Mouse (Mus musculus): ENCODE results near the gene Rad51d.

The Rad51d gene

GRCm38 (mm10) chr11:82891936-82892335 lies 1.5 kb upstream of the Rad51d start, which contains the start of gene Fndc8:
Fndc8 (plus strand) TSS chr11:82892124.
- DNase-seq (ENCODE audit: low spot score in 2 of 2): no peak

- peak in 1 of 2 experiments; percentile 26 for DNase-seq (ENCODE audit: low spot score in 2 of 2)
These were observed 681 bp downstream of the Rad51d start for GRCm38 (mm10) chr11:82889524-82890341.

GRCm38 (mm10) chr11:82888491-82888946 lies 1.9 kb downstream of the Rad51d start:
- DNase-seq (ENCODE audit: low spot score in 2 of 2): peak in 1 of 2 experiments; percentile 6

GRCm38 (mm10) chr11:82886559-82886958 lies 3.9 kb downstream of the Rad51d start:
- no peak for DNase-seq (ENCODE audit: low spot score in 2 of 2)

- DNase-seq (ENCODE audit: low spot score in 2 of 2): no peak
These were observed 7.2 kb downstream of the Rad51d start for GRCm38 (mm10) chr11:82883180-82883579.

DNA sequence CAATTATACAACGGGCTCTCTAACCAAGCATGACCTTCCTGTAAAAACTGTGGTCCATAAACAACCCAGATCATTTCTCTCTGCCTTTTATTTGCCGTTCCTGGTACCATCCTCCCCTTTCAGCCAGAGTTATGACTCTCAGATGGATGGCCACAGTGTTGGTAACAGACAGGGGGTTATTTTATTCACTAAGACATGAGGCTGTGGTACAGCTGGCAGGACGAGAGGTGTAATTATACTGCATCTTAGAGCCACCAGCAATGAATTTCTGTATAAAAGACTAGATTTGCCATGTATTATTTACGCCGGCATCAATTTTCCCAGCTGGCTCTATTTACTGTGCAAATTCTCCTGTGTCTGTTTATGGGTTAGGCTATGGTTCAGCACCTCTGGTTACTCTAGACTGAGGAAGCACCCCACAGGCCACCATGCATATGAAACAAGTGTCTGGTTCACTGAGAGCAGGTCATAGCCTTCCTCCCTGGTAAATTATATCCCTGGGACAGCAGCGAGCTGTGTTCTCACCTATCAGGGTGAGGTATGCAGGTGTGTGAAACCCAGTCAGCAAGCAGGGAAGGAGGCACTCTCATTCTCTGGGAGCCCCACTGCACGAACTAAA lies 12.6 kb downstream of the Rad51d start:
- DNase-seq (ENCODE audit: low spot score in 2 of 2): no peak

GRCm38 (mm10) chr11:82875631-82876030 lies 14.8 kb downstream of the Rad51d start:
- no peak for DNase-seq (ENCODE audit: low spot score in 2 of 2)

GRCm38 (mm10) chr11:82874924-82875323 lies 15.5 kb downstream of the Rad51d start:
- no peak for DNase-seq (ENCODE audit: low spot score in 2 of 2)

DNA sequence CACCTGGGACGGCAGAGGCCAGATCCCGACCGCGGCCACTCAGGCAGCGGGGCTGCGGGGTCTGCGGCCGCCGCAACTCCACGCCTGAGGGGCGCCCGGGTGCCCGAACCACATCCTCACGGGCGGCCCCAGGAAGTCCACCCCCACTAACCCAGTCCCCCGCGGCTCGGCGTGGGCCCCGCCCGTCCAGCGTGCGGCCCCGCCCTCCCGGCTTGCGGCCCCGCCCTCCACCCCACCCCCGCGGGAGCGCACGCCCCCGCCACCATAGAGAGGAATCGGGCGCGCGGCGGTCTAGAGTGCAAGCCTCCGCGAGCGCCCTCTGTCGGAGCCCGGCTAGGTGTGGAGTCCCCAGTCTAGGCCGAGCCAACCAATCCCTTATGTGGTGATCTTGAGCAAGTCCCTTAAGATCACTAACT lies 19.4 kb downstream of the Rad51d start, which contains the start of gene Rffl:
Gene Rffl (minus strand): TSS at position 180 of the 416 bp plus-strand sequence.
- peak; percentile 88 to 91 for DNase-seq (ENCODE audit: low spot score in 2 of 2)

GRCm38 (mm10) chr11:82870173-82871030 lies 20.0 kb downstream of the Rad51d start:
- DNase-seq (ENCODE audit: low spot score in 2 of 2): peak; percentile 12 to 75

GRCm38 (mm10) chr11:82869506-82870172 lies 20.8 kb downstream of the Rad51d start:
- DNase-seq (ENCODE audit: low spot score in 2 of 2): no peak

- DNase-seq (ENCODE audit: low spot score in 2 of 2): no peak
These were observed 22.5 kb downstream of the Rad51d start for GRCm38 (mm10) chr11:82867956-82868355.

DNA sequence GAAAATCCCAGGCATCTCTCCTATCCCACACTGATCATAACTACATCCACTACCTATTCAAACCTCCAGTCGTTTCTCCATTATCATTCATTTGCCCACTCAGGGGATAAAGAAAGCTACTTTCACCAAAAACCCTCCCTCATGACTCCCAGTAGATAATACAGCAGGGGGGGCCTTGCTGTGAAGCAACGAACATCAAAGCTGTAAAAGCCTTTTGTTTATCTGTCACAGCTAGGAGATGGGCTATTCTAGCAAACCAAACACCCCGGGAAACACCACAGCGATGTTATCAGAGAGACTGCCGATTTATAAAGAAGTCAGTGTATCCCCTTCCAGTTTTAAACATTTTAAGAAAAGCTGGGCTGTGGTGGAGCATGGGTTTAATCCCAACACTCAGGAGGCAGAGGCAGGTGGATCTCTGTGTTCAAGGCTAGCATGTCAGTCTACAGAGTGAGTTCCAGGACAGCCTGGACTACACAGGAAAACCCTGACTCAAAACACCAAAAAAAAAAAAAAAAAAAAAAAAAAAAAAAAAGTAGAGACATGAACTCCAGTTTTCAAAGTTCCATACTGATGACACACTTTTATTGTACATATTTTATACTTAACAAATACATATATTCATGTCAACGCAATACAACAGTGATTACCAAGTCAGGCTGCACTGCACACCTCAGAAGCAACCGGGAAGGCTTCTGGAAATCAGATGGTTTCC lies 23.4 kb downstream of the Rad51d start:
- no peak for DNase-seq (ENCODE audit: low spot score in 2 of 2)

DNA sequence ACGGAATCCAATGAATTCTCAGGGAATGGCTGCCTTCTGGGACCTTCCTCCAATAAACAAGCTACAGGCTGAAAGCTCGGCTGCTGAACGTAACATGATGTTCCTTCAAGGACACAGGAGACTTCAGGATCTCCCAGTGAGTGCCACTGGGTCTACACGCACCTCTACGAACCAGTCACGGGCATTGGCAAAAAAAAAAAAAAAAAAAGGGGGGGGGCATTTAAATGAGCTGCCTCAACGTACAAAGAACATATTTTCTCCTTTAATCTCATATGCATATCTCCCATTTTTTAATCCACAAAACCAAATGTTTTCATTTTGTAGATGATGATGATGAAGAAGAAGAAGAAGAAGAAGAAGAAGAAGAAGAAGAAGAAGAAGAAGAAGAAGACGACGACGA lies 24.5 kb downstream of the Rad51d start:
- no peak for DNase-seq (ENCODE audit: low spot score in 2 of 2)

DNA sequence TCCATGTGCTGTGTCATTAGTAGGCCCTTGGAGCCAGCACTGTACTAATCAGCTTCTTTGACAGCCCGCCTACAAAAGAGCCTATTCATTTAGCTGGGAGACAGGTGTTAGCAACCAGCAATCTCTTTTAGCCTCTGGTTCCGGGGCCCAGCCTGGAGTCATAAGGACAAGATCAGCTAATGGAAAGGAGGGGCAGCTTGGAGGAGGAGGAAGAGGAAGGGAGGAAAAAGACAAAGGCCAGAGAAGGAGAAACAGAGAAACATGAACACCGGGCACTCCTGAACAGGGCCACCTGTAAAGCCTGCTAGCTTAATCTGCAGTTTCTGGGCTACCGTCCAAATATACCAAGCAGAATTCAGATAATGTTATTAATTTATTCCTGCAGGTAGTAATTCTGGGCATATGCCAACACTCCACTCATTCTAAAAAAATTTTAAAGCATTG lies 26.9 kb downstream of the Rad51d start:
- no peak for DNase-seq (ENCODE audit: low spot score in 2 of 2)

DNA sequence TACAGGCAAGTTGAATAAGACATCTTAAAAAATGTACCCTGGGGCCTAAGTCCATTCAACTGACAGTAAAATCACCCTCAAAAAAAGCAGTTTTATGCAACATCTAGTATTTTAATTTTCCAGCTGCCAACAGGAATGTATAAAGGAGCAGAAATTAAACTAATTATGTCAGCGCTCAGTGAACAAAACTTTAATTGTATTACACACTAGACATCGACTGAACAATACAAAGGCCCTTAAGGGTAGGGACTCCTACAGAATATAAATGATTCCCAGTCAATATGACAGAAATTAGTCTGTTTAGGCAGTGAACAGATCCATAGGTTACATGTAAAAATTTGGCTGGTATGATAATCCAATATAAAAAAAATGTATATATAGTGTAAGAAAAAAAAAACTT lies 27.4 kb downstream of the Rad51d start:
- no peak for DNase-seq (ENCODE audit: low spot score in 2 of 2)

- DNase-seq (ENCODE audit: low spot score in 2 of 2): no peak
These were observed 27.8 kb downstream of the Rad51d start for GRCm38 (mm10) chr11:82862638-82863037.

GRCm38 (mm10) chr11:82861558-82861957 lies 28.9 kb downstream of the Rad51d start:
- no peak for DNase-seq (ENCODE audit: low spot score in 2 of 2)

- no peak for DNase-seq (ENCODE audit: low spot score in 2 of 2)
These were observed 29.7 kb downstream of the Rad51d start for GRCm38 (mm10) chr11:82860759-82861158.

GRCm38 (mm10) chr11:82857307-82857848 lies 33.0 kb downstream of the Rad51d start:
- no peak for DNase-seq (ENCODE audit: low spot score in 2 of 2)

All from urinary bladder, adult 18-20 months (tissue).